Mouse (Mus musculus) adrenal gland (tissue): ENCODE results near the gene Fkbpl.

Experiments used
- intact Hi-C: fragments of 180-260 bp; cut with DNase I; formaldehyde crosslinking; loops from one replicate; pipeline ENCODE4 v1.15.1; 2025

The Fkbpl gene

GRCm38 (mm10) chr17:34685120-34686110, 40.9 kb downstream of the Fkbpl start:
- intact Hi-C loops = no loop called here

DNA sequence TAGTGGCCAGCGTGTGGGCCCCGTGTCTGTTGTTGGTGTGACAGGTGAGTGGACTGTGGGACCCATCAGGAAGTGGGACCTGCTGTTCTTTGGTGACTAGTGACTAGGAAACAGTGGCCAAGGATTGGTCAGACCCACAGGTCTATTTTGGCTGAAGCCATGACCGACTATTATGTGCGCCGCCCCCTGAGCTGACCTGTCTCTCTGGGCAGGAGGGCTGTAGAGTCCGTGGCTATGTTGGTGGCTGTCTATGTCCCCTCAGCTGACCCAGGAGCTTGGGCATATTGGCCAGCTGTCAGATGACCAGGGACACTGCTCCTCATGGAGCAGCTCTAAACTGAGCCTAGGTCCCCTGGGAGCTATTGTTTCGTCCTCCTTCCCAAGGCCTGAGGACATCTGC, 44.3 kb downstream of the Fkbpl start:
- intact Hi-C loops = no loop called here

DNA sequence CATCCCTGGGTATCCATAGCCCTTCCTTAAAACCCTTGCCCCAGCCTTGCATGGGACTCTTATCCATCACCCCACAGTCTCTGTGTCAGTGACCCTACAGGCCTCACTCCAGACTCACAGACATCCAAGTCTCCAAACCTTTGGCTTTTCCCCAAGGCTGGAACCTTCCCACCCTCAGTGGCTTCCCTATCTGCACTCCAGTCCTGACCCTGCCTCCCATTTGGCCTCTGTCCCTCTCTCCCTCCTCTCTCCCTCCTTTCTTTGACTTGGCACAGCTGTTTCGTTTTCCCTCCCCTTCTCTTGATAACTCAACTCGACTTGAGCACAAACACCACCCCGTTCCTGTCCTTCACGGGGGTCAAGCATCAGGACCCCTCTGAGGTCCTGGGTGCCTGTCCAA, 45.9 kb downstream of the Fkbpl start:
- intact Hi-C loops = no loop called here

GRCm38 (mm10) chr17:34692906-34693305, 48.3 kb downstream of the Fkbpl start:
- intact Hi-C loops = no loop called here
